Mouse (Mus musculus) limb, embryonic 12.5 days (tissue): ENCODE measurements around the gene Vps52. TPM values are rescaled to one million over a fixed set of nuclear protein-coding genes. Genes with fewer than 3 reads are reported as not detected.

Source experiments
- ATAC-seq: fragments of 200-750 bp; cut with Nextera tagmentation; 2 replicates; pipeline ENCODE4 v1.8.0; 2017; ENCODE audit warnings: low read depth, moderate TSS enrichment; ENCODE audit not compliant: insufficient number of reproducible peaks, insufficient read depth, low FRiP score, low TSS enrichment
- H3K27ac ChIP-seq: fragments of 300-500 bp; sonication (generic); 2 replicates; pipeline ENCODE4 v1.5.1; 2016; ENCODE audit warnings: mild to moderate bottlenecking, moderate library complexity
- H3K27me3 ChIP-seq: fragments of 300-500 bp; sonication (generic); 2 replicates; pipeline ENCODE4 v1.6.1; 2016; ENCODE audit warnings: mild to moderate bottlenecking, moderate library complexity
- H3K36me3 ChIP-seq: fragments of 300-500 bp; sonication (generic); 2 replicates; pipeline ENCODE4 v1.6.1; 2016; ENCODE audit warnings: mild to moderate bottlenecking, moderate library complexity
- H3K4me1 ChIP-seq: fragments of 300-500 bp; sonication (generic); replicated peaks from 2 replicates; pipeline ENCODE4 v1.6.1; 2016
- H3K4me2 ChIP-seq: fragments of 300-500 bp; sonication (generic); 2 replicates; pipeline ENCODE4 v1.6.1; 2016; ENCODE audit warnings: mild to moderate bottlenecking, moderate library complexity
- H3K4me3 ChIP-seq: fragments of 300-500 bp; sonication (generic); replicated peaks from 2 replicates; pipeline ENCODE4 v1.5.1; 2016; ENCODE audit warnings: mild to moderate bottlenecking
- H3K9ac ChIP-seq: fragments of 300-500 bp; sonication (generic); replicated peaks from 2 replicates; pipeline ENCODE4 v1.6.1; 2016; ENCODE audit warnings: mild to moderate bottlenecking, moderate library complexity
- H3K9me3 ChIP-seq: fragments of 300-500 bp; sonication (generic); 2 replicates; pipeline ENCODE4 v1.6.1; 2016; ENCODE audit warnings: mild to moderate bottlenecking, moderate library complexity
- WGBS: fragments of 180-500 bp; shearing (Covaris S2); methylation state at CpG from one replicate; pipeline ENCODE4 v1.1.7; 2016; 5-methylcytosine and 5-hydroxymethylcytosine counted together
- polyA plus RNA-seq: library from polyadenylated mRNA; unstranded; fragments of >200 nt; fragmentation: Nextera tagmentation; extraction: Ambion mirVana; gene quantifications from 2 replicates; pipeline ENCODE4 v1.2.1, GENCODE M21; 2016

Vps52 gene
- 53.3 and 55.0 TPM in 2 replicates for polyA plus RNA-seq

- no peaks in the 10 kb centered on the region for H3K27me3 ChIP-seq
- peaks cover 57% of the 10 kb centered on the region for H3K4me1 ChIP-seq
- no peaks in the 10 kb centered on the region for H3K9me3 ChIP-seq
- H3K9ac ChIP-seq: peak within 1 kb of the TSS; percentile 98
- peak within 1 kb of the TSS; percentile 95 for H3K4me3 ChIP-seq
- peak within 1 kb of the TSS; percentile 99 for H3K4me2 ChIP-seq
- peak within 1 kb of the TSS; percentile 95 for H3K27ac ChIP-seq
- under 1% methylated on average over 50 of the region's 50 CpGs for WGBS
- H3K36me3 ChIP-seq: peaks cover 56% of the 10 kb centered on the region
- ATAC-seq: peak; percentile 73
These were observed at the start of gene Vps52, which contains the start of gene Rps18 for GRCm38 (mm10) chr17:33955555-33956214. Gene Vps52 (plus strand): TSS chr17:33955812. Gene Rps18 (minus strand): TSS chr17:33956001.

GRCm38 (mm10) chr17:33908331-33909076 is 47.1 kb upstream of the Vps52 start:
- Histone ChIP-seq H3K4me2 (peak overlapping the region; percentile 94), H3K27me3 (no peaks in the 10 kb centered on the region), H3K4me3 (peak overlapping the region; percentile 75), H3K27ac (peak overlapping the region; percentile 91), H3K36me3 (peaks cover 30% of the 10 kb centered on the region), H3K4me1 (peaks cover 25% of the 10 kb centered on the region), H3K9me3 (no peaks in the 10 kb centered on the region), H3K9ac (peak overlapping the region; percentile 73)
- peak; percentile 8; the same call in 1 of the 2 replicates for ATAC-seq
- WGBS: under 1% methylated on average over 44 of the region's 44 CpGs

- peak; percentile 96 for ATAC-seq
- under 1% methylated on average over 68 of the region's 68 CpGs for WGBS
- Histone ChIP-seq H3K9ac (peak within 1 kb of the TSS; percentile 81), H3K27ac (peak within 1 kb of the TSS; percentile 91), H3K9me3 (no peaks in the 10 kb centered on the region), H3K4me1 (peaks cover 29% of the 10 kb centered on the region), H3K36me3 (peaks cover 38% of the 10 kb centered on the region), H3K4me3 (peak within 1 kb of the TSS; percentile 75), H3K4me2 (peak within 1 kb of the TSS; percentile 94), H3K27me3 (no peaks in the 10 kb centered on the region)
These were observed 46.3 kb upstream of the Vps52 start, which contains the start of gene Daxx for GRCm38 (mm10) chr17:33909077-33909868. Gene Daxx (plus strand): TSS chr17:33909414.

GRCm38 (mm10) chr17:33909869-33910250 is 45.8 kb upstream of the Vps52 start:
- no peak for ATAC-seq
- Histone ChIP-seq H3K9me3 (no peaks in the 10 kb centered on the region), H3K4me1 (peaks cover 33% of the 10 kb centered on the region), H3K36me3 (peaks cover 44% of the 10 kb centered on the region), H3K9ac (peak overlapping the region; percentile 81), H3K27me3 (no peaks in the 10 kb centered on the region), H3K4me2 (peak overlapping the region; percentile 94), H3K27ac (peak overlapping the region; percentile 91), H3K4me3 (peak overlapping the region; percentile 75)
- 1% methylated on average over 14 of the region's 14 CpGs for WGBS

GRCm38 (mm10) chr17:33910346-33911051 is 45.1 kb upstream of the Vps52 start:
- ATAC-seq: no peak
- H3K9ac ChIP-seq: peak overlapping the region; percentile 81
- peaks cover 47% of the 10 kb centered on the region for H3K36me3 ChIP-seq
- 54% methylated on average over 11 of the region's 11 CpGs for WGBS
- peak overlapping the region; percentile 94 for H3K4me2 ChIP-seq
- peak overlapping the region; percentile 91; the same call in 1 of the 2 replicates for H3K27ac ChIP-seq
- no peaks in the 10 kb centered on the region for H3K27me3 ChIP-seq
- peak overlapping the region; percentile 75 for H3K4me3 ChIP-seq
- H3K9me3 ChIP-seq: no peaks in the 10 kb centered on the region
- H3K4me1 ChIP-seq: peaks cover 39% of the 10 kb centered on the region

GRCm38 (mm10) chr17:33911052-33911812 is 44.4 kb upstream of the Vps52 start:
- Histone ChIP-seq H3K4me2 (no peak overlapping the region), H3K36me3 (peaks cover 47% of the 10 kb centered on the region), H3K4me1 (peaks cover 40% of the 10 kb centered on the region), H3K9ac (no peak overlapping the region), H3K27me3 (no peaks in the 10 kb centered on the region), H3K27ac (no peak overlapping the region), H3K4me3 (peak overlapping the region; percentile 6; the same call in 1 of the 2 replicates), H3K9me3 (no peaks in the 10 kb centered on the region)
- no peak for ATAC-seq
- WGBS: 91% methylated on average over 31 of the region's 31 CpGs

- Histone ChIP-seq H3K4me1 (peaks cover 46% of the 10 kb centered on the region), H3K36me3 (peaks cover 47% of the 10 kb centered on the region), H3K27me3 (no peaks in the 10 kb centered on the region), H3K9ac (no peak overlapping the region), H3K4me2 (no peak overlapping the region), H3K9me3 (no peaks in the 10 kb centered on the region), H3K4me3 (peak overlapping the region; percentile 6; the same call in 1 of the 2 replicates), H3K27ac (no peak overlapping the region)
- WGBS: 93% methylated on average over 28 of the region's 28 CpGs
- ATAC-seq: no peak
These were observed 43.7 kb upstream of the Vps52 start for GRCm38 (mm10) chr17:33911813-33912414.

- H3K36me3 ChIP-seq: peaks cover 61% of the 10 kb centered on the region
- no peaks in the 10 kb centered on the region for H3K27me3 ChIP-seq
- no peak overlapping the region for H3K4me2 ChIP-seq
- ATAC-seq: no peak
- no peak overlapping the region for H3K4me3 ChIP-seq
- H3K27ac ChIP-seq: no peak overlapping the region
- WGBS: 90% methylated on average over 10 of the region's 10 CpGs
- H3K4me1 ChIP-seq: peaks cover 42% of the 10 kb centered on the region
- no peaks in the 10 kb centered on the region for H3K9me3 ChIP-seq
- no peak overlapping the region for H3K9ac ChIP-seq
These were observed 42.3 kb upstream of the Vps52 start for GRCm38 (mm10) chr17:33913264-33913663.

GRCm38 (mm10) chr17:33913905-33914304 is 41.7 kb upstream of the Vps52 start:
- Histone ChIP-seq H3K4me2 (no peak overlapping the region), H3K4me1 (peaks cover 46% of the 10 kb centered on the region), H3K27me3 (no peaks in the 10 kb centered on the region), H3K9me3 (no peaks in the 10 kb centered on the region), H3K4me3 (no peak overlapping the region), H3K36me3 (peaks cover 63% of the 10 kb centered on the region), H3K27ac (no peak overlapping the region), H3K9ac (no peak overlapping the region)
- 94% methylated on average over 8 of the region's 8 CpGs for WGBS
- no peak for ATAC-seq
